Mouse (Mus musculus): ENCODE measurements around the gene Aff1. TPM values are rescaled to one million over a fixed set of nuclear protein-coding genes. Genes with fewer than 3 reads are reported as not detected.

Aff1 gene
- total RNA-seq, 2 experiments from 2014 or later = 41.7 to 55.7 TPM

GRCm38 (mm10) chr5:103749465-103750285 is 57.5 kb downstream of the Aff1 start:
- DNase-seq = no peak

GRCm38 (mm10) chr5:103752665-103753510 is 60.7 kb downstream of the Aff1 start:
- DNase-seq = peak; percentile 59 to 78

- DNase-seq = peak; percentile 92 to 93
Measured at GRCm38 (mm10) chr5:103753511-103754329, 61.5 kb downstream of the Aff1 start.

GRCm38 (mm10) chr5:103754330-103755134 is 62.4 kb downstream of the Aff1 start:
- DNase-seq = peak; percentile 67 to 78

GRCm38 (mm10) chr5:103755135-103755487 is 62.9 kb downstream of the Aff1 start:
- no peak for DNase-seq

- no peak for DNase-seq
Measured at GRCm38 (mm10) chr5:103756231-103756714, 64.1 kb downstream of the Aff1 start.

- peak; percentile 51 to 52 for DNase-seq
Measured at GRCm38 (mm10) chr5:103758491-103758890, 66.3 kb downstream of the Aff1 start.

- peak; percentile 41 to 60 for DNase-seq
Measured at GRCm38 (mm10) chr5:103759489-103760424, 67.6 kb downstream of the Aff1 start.

GRCm38 (mm10) chr5:103760425-103761131 is 68.4 kb downstream of the Aff1 start:
- peak; percentile 74 to 76 for DNase-seq

- DNase-seq = no peak
Measured at GRCm38 (mm10) chr5:103761754-103762153, 69.6 kb downstream of the Aff1 start.

GRCm38 (mm10) chr5:103762850-103763254 is 70.7 kb downstream of the Aff1 start:
- DNase-seq = peak in 1 of 2 experiments; percentile 40

GRCm38 (mm10) chr5:103765356-103765755 is 73.2 kb downstream of the Aff1 start:
- DNase-seq = no peak

- no peak for DNase-seq
Measured at GRCm38 (mm10) chr5:103765758-103766431, 73.7 kb downstream of the Aff1 start.

- DNase-seq = no peak
Measured at GRCm38 (mm10) chr5:103766432-103766815, 74.2 kb downstream of the Aff1 start.

- DNase-seq = no peak
Measured at GRCm38 (mm10) chr5:103768961-103769360, 76.8 kb downstream of the Aff1 start.

- no peak for DNase-seq
Measured at GRCm38 (mm10) chr5:103769701-103770100, 77.5 kb downstream of the Aff1 start.

- DNase-seq = peak; percentile 72 to 75
Measured at GRCm38 (mm10) chr5:103770447-103771222, 78.5 kb downstream of the Aff1 start.

- DNase-seq = peak in 1 of 2 experiments; percentile 31
Measured at GRCm38 (mm10) chr5:103771380-103771779, 79.2 kb downstream of the Aff1 start.
